ENCODE assay signal across 7 mouse cellular contexts in genomic region chr3:115642846-115643260, GRCm38 (mm10).
DNase-seq lines count a peak whose midpoint lies in the region; ATAC-seq lines count a peak whose summit lies in the region.

No protein-coding gene starts in this region.

- no peaks in the 10 kb centered on the region for H3K27me3 ChIP-seq in embryonic facial prominence, embryonic 12.5 days
- H3K27me3 ChIP-seq in limb, embryonic 12.5 days = no peaks in the 10 kb centered on the region
- H3K27me3 ChIP-seq in midbrain, embryonic 14.5 days (ENCODE audit: control insufficient read depth, insufficient read depth, low read length) = no peaks in the 10 kb centered on the region

- peaks cover 4% of the 10 kb centered on the region; the same call in 1 of the 2 replicates for H3K4me1 ChIP-seq in embryonic facial prominence, embryonic 12.5 days
- H3K4me1 ChIP-seq in limb, embryonic 12.5 days (replicated peaks) = peaks cover 8% of the 10 kb centered on the region
- H3K4me1 ChIP-seq in midbrain, embryonic 14.5 days (ENCODE audit: control insufficient read depth, insufficient read depth, low read length) = peaks cover 4% of the 10 kb centered on the region; the same call in 1 of the 2 replicates

- peak overlapping the region; percentile 43 for H3K4me3 ChIP-seq in embryonic facial prominence, embryonic 12.5 days
- peak overlapping the region; percentile 45 for H3K4me3 ChIP-seq in limb, embryonic 12.5 days (replicated peaks)
- H3K4me3 ChIP-seq in midbrain, embryonic 14.5 days (replicated peaks; ENCODE audit: low read depth, low read length) = peak overlapping the region; percentile 44

- H3K9ac ChIP-seq in embryonic facial prominence, embryonic 12.5 days = peak overlapping the region; percentile 47; the same call in 1 of the 2 replicates
- peak overlapping the region; percentile 60 for H3K9ac ChIP-seq in limb, embryonic 12.5 days (replicated peaks)
- peak overlapping the region; percentile 56 for H3K9ac ChIP-seq in midbrain, embryonic 14.5 days (replicated peaks; ENCODE audit: low read length)

- DNase-seq in adrenal gland, postnatal 25 days = peak; percentile 85
- DNase-seq in heart, adult 18-20 months = peak; percentile 84 to 92
- peak; percentile 73 for DNase-seq in kidney, adult 18-20 months
- peak; percentile 91 for DNase-seq in midbrain, embryonic 14.5 days
- peak; percentile 68 to 75 for DNase-seq in spleen, adult 18-20 months

- 8% methylated on average over 11 of the region's 11 CpGs for WGBS in embryonic facial prominence, embryonic 12.5 days
- WGBS in limb, embryonic 12.5 days = 7% methylated on average over 11 of the region's 11 CpGs
- WGBS in midbrain, embryonic 14.5 days = 6% methylated on average over 11 of the region's 11 CpGs

- no peaks in the 10 kb centered on the region for H3K9me3 ChIP-seq in embryonic facial prominence, embryonic 12.5 days
- H3K9me3 ChIP-seq in limb, embryonic 12.5 days = no peaks in the 10 kb centered on the region
- H3K9me3 ChIP-seq in midbrain, embryonic 14.5 days (ENCODE audit: control insufficient read depth, low read length) = no peaks in the 10 kb centered on the region

- peak overlapping the region; percentile 54 for H3K4me2 ChIP-seq in embryonic facial prominence, embryonic 12.5 days (replicated peaks)
- peak overlapping the region; percentile 55 for H3K4me2 ChIP-seq in limb, embryonic 12.5 days
- H3K4me2 ChIP-seq in midbrain, embryonic 14.5 days (ENCODE audit: low read length) = peak overlapping the region; percentile 69

- no peak for ATAC-seq in embryonic facial prominence, embryonic 12.5 days (ENCODE audit: insufficient number of reproducible peaks, insufficient read depth, low FRiP score, low TSS enrichment)
- ATAC-seq in limb, embryonic 12.5 days (ENCODE audit: insufficient number of reproducible peaks, insufficient read depth, low FRiP score, low TSS enrichment, low read depth) = peak; percentile 21; the same call in 1 of the 2 replicates
- no peak for ATAC-seq in midbrain, embryonic 14.5 days (ENCODE audit: low FRiP score, low TSS enrichment)

- peak overlapping the region; percentile 67 for H3K27ac ChIP-seq in embryonic facial prominence, embryonic 12.5 days
- H3K27ac ChIP-seq in limb, embryonic 12.5 days = no peak overlapping the region
- no peak overlapping the region for H3K27ac ChIP-seq in midbrain, embryonic 14.5 days (replicated peaks; ENCODE audit: low read depth, low read length)

- no peaks in the 10 kb centered on the region for H3K36me3 ChIP-seq in embryonic facial prominence, embryonic 12.5 days
- no peaks in the 10 kb centered on the region for H3K36me3 ChIP-seq in limb, embryonic 12.5 days
- H3K36me3 ChIP-seq in midbrain, embryonic 14.5 days (ENCODE audit: control insufficient read depth, insufficient read depth, low read length) = no peaks in the 10 kb centered on the region
